Mouse (Mus musculus) gastrocnemius, postnatal 25 days (tissue): Measurements from ENCODE around the gene Commd1. TPM values are rescaled to one million over a fixed set of nuclear protein-coding genes. Genes with fewer than 3 reads are reported as not detected.

Experiments
- DNase-seq: peaks from one replicate; pipeline ENCODE4 v3.0.0; 2022
- total RNA-seq, 2 experiments: library from RNA; stranded (reverse); gene quantifications; 1 replicate in 1 of 2; 2 replicates in 1 of 2; pipeline ENCODE4 v1.2.3; 2021

Gene Commd1
- total RNA-seq, 2 experiments from 2014 or later: 95.6 to 108 TPM

- no peak for DNase-seq
Observed at GRCm38 (mm10) chr11:22950131-22950530, 32.1 kb downstream of the Commd1 start.

- DNase-seq: no peak
Observed at GRCm38 (mm10) chr11:22949101-22949500, 33.1 kb downstream of the Commd1 start.

GRCm38 (mm10) chr11:22938983-22939382 lies 43.2 kb downstream of the Commd1 start:
- DNase-seq: no peak

GRCm38 (mm10) chr11:22937716-22938316 lies 44.4 kb downstream of the Commd1 start:
- DNase-seq: no peak

GRCm38 (mm10) chr11:22936446-22937125 lies 45.6 kb downstream of the Commd1 start:
- no peak for DNase-seq

- DNase-seq: no peak
Observed at GRCm38 (mm10) chr11:22932167-22932566, 50.0 kb downstream of the Commd1 start.

GRCm38 (mm10) chr11:22931320-22931905 lies 50.8 kb downstream of the Commd1 start:
- DNase-seq: no peak

- DNase-seq: no peak
Observed at GRCm38 (mm10) chr11:22930129-22930528, 52.1 kb downstream of the Commd1 start.

GRCm38 (mm10) chr11:22928586-22929169 lies 53.5 kb downstream of the Commd1 start:
- no peak for DNase-seq

- DNase-seq: no peak
Observed at GRCm38 (mm10) chr11:22923606-22924005, 58.6 kb downstream of the Commd1 start.

- no peak for DNase-seq
Observed at GRCm38 (mm10) chr11:22922546-22922945, 59.6 kb downstream of the Commd1 start.

GRCm38 (mm10) chr11:22919336-22919735 lies 62.8 kb downstream of the Commd1 start:
- no peak for DNase-seq

- DNase-seq: no peak
Observed at GRCm38 (mm10) chr11:22917786-22918185, 64.4 kb downstream of the Commd1 start.

- DNase-seq: no peak
Observed at GRCm38 (mm10) chr11:22913744-22914143, 68.4 kb downstream of the Commd1 start.

GRCm38 (mm10) chr11:22911831-22912230 lies 70.4 kb downstream of the Commd1 start:
- DNase-seq: no peak

- DNase-seq: no peak
Observed at GRCm38 (mm10) chr11:22906453-22906865, 75.7 kb downstream of the Commd1 start.

- DNase-seq: no peak
Observed at GRCm38 (mm10) chr11:22902923-22903322, 79.3 kb downstream of the Commd1 start.

- DNase-seq: no peak
Observed at GRCm38 (mm10) chr11:22900041-22900440, 82.1 kb downstream of the Commd1 start.

GRCm38 (mm10) chr11:22897642-22898041 lies 84.5 kb downstream of the Commd1 start:
- no peak for DNase-seq

- DNase-seq: no peak
Observed at GRCm38 (mm10) chr11:22897127-22897526, 85.1 kb downstream of the Commd1 start.

- no peak for DNase-seq
Observed at GRCm38 (mm10) chr11:22893075-22893474, 89.1 kb downstream of the Commd1 start.

GRCm38 (mm10) chr11:22892466-22892865 lies 89.7 kb downstream of the Commd1 start:
- DNase-seq: no peak

- no peak for DNase-seq
Observed at GRCm38 (mm10) chr11:22891876-22892275, 90.3 kb downstream of the Commd1 start.
